Mouse (Mus musculus) liver, embryonic 12.5 days (tissue): Measurements from ENCODE around the gene Aacs. TPM values are rescaled to one million over a fixed set of nuclear protein-coding genes. Genes with fewer than 3 reads are reported as not detected.

Source experiments
- ATAC-seq: fragments of 200-750 bp; cut with Nextera tagmentation; 2 replicates; pipeline ENCODE4 v1.8.0; 2017; ENCODE audit warnings: moderate number of reproducible peaks, mild to moderate bottlenecking, moderate library complexity
- H3K27ac ChIP-seq: fragments of 300-500 bp; sonication (generic); 2 replicates; pipeline ENCODE4 v1.5.1; 2016; ENCODE audit warnings: mild to moderate bottlenecking
- H3K27me3 ChIP-seq: fragments of 300-500 bp; sonication (generic); replicated peaks from 2 replicates; pipeline ENCODE4 v1.6.1; 2016; ENCODE audit warnings: mild to moderate bottlenecking, moderate library complexity
- H3K36me3 ChIP-seq: fragments of 300-500 bp; sonication (generic); 2 replicates; pipeline ENCODE4 v1.6.1; 2016; ENCODE audit warnings: mild to moderate bottlenecking, moderate library complexity
- H3K4me1 ChIP-seq: fragments of 300-500 bp; sonication (generic); 2 replicates; pipeline ENCODE4 v1.6.1; 2016
- H3K4me2 ChIP-seq: fragments of 300-500 bp; sonication (generic); 2 replicates; pipeline ENCODE4 v1.6.1; 2016; ENCODE audit warnings: mild to moderate bottlenecking, moderate library complexity
- H3K4me3 ChIP-seq: fragments of 300-500 bp; sonication (generic); 2 replicates; pipeline ENCODE4 v1.5.1; 2016; ENCODE audit warnings: mild to moderate bottlenecking, moderate library complexity
- H3K9ac ChIP-seq: fragments of 300-500 bp; sonication (generic); 2 replicates; pipeline ENCODE4 v1.6.1; 2016; ENCODE audit warnings: mild to moderate bottlenecking, moderate library complexity
- H3K9me3 ChIP-seq: fragments of 300-500 bp; sonication (generic); replicated peaks from 2 replicates; pipeline ENCODE4 v1.6.1; 2016; ENCODE audit warnings: mild to moderate bottlenecking, moderate library complexity
- WGBS: fragments of 180-500 bp; shearing (Covaris S2); methylation state at CpG from one replicate; pipeline ENCODE4 v1.1.7; 2016; ENCODE audit not compliant: insufficient replicate concordance; 5-methylcytosine and 5-hydroxymethylcytosine counted together
- polyA plus RNA-seq: library from polyadenylated mRNA; unstranded; fragments of >200 nt; fragmentation: Nextera tagmentation; extraction: Ambion mirVana; gene quantifications from 2 replicates; pipeline ENCODE4 v1.2.1, GENCODE M21; 2016

Gene Aacs
- polyA plus RNA-seq, 1 experiment from 2014 or later = 24.7 TPM

GRCm38 (mm10) chr5:125466483-125466882 is 9.1 kb upstream of the Aacs start:
- ATAC-seq = no peak
- Histone ChIP-seq H3K4me3 (peak overlapping the region; percentile 54; the same call in 1 of the 2 replicates), H3K27ac (peak overlapping the region; percentile 75), H3K9ac (peak overlapping the region; percentile 65; the same call in 1 of the 2 replicates), H3K9me3 (no peaks in the 10 kb centered on the region), H3K36me3 (no peaks in the 10 kb centered on the region), H3K4me1 (peaks cover 68% of the 10 kb centered on the region), H3K27me3 (no peaks in the 10 kb centered on the region), H3K4me2 (peak overlapping the region; percentile 72)
- WGBS = 82% methylated on average over 5 of the region's 5 CpGs

GRCm38 (mm10) chr5:125467261-125467660 is 8.4 kb upstream of the Aacs start:
- Histone ChIP-seq H3K4me1 (peaks cover 61% of the 10 kb centered on the region), H3K27ac (peak overlapping the region; percentile 3), H3K9me3 (no peaks in the 10 kb centered on the region), H3K36me3 (no peaks in the 10 kb centered on the region), H3K27me3 (no peaks in the 10 kb centered on the region), H3K4me2 (no peak overlapping the region), H3K4me3 (no peak overlapping the region), H3K9ac (no peak overlapping the region)
- ATAC-seq = no peak
- 87% methylated on average over 14 of the region's 14 CpGs for WGBS

GRCm38 (mm10) chr5:125470713-125471112 is 4.9 kb upstream of the Aacs start:
- Histone ChIP-seq H3K9me3 (no peaks in the 10 kb centered on the region), H3K4me3 (no peak overlapping the region), H3K4me1 (peaks cover 47% of the 10 kb centered on the region), H3K4me2 (no peak overlapping the region), H3K36me3 (no peaks in the 10 kb centered on the region), H3K27ac (no peak overlapping the region), H3K27me3 (no peaks in the 10 kb centered on the region), H3K9ac (no peak overlapping the region)
- ATAC-seq = no peak
- WGBS = 88% methylated on average over 4 of the region's 4 CpGs

GRCm38 (mm10) chr5:125472796-125473475 is 2.7 kb upstream of the Aacs start:
- Histone ChIP-seq H3K27ac (no peak overlapping the region), H3K9me3 (no peaks in the 10 kb centered on the region), H3K36me3 (peaks cover under 1% of the 10 kb centered on the region; the same call in 1 of the 2 replicates), H3K4me1 (peaks cover 53% of the 10 kb centered on the region), H3K27me3 (no peaks in the 10 kb centered on the region), H3K9ac (no peak overlapping the region; the same call in 1 of the 2 replicates), H3K4me2 (no peak overlapping the region), H3K4me3 (no peak overlapping the region)
- no peak for ATAC-seq
- 65% methylated on average over 9 of the region's 9 CpGs for WGBS

GRCm38 (mm10) chr5:125475030-125475429 is 584 bp upstream of the Aacs start:
- 47% methylated on average over 12 of the region's 12 CpGs for WGBS
- no peaks in the 10 kb centered on the region for H3K27me3 ChIP-seq
- peaks cover 16% of the 10 kb centered on the region; the same call in 1 of the 2 replicates for H3K36me3 ChIP-seq
- H3K9ac ChIP-seq = peak overlapping the region; percentile 87
- no peaks in the 10 kb centered on the region for H3K9me3 ChIP-seq
- H3K4me2 ChIP-seq = peak overlapping the region; percentile 99
- peak; percentile 25; the same call in 1 of the 2 replicates for ATAC-seq
- H3K4me3 ChIP-seq = peak overlapping the region; percentile 88
- H3K4me1 ChIP-seq = peaks cover 50% of the 10 kb centered on the region
- peak overlapping the region; percentile 93 for H3K27ac ChIP-seq

- peaks cover 21% of the 10 kb centered on the region; the same call in 1 of the 2 replicates for H3K36me3 ChIP-seq
- H3K4me3 ChIP-seq = peak overlapping the region; percentile 88
- H3K4me1 ChIP-seq = peaks cover 41% of the 10 kb centered on the region
- H3K27me3 ChIP-seq = no peaks in the 10 kb centered on the region
- peak overlapping the region; percentile 99 for H3K4me2 ChIP-seq
- H3K9ac ChIP-seq = peak overlapping the region; percentile 87
- no peaks in the 10 kb centered on the region for H3K9me3 ChIP-seq
- WGBS = 21% methylated on average over 5 of the region's 5 CpGs
- peak; percentile 20 for ATAC-seq
- H3K27ac ChIP-seq = peak overlapping the region; percentile 69
These were observed 642 bp downstream of the Aacs start for GRCm38 (mm10) chr5:125476286-125476625.

- peak overlapping the region; percentile 69; the same call in 1 of the 2 replicates for H3K27ac ChIP-seq
- peaks cover 45% of the 10 kb centered on the region for H3K4me1 ChIP-seq
These were observed 1.2 kb downstream of the Aacs start for GRCm38 (mm10) chr5:125476799-125477198.

GRCm38 (mm10) chr5:125477533-125477932 is 1.9 kb downstream of the Aacs start:
- H3K9ac ChIP-seq = 0 out of 2 replicates have a peak overlapping the region, but pooled peaks have one; percentile 87
- peaks cover 29% of the 10 kb centered on the region for H3K36me3 ChIP-seq
- H3K4me1 ChIP-seq = peaks cover 45% of the 10 kb centered on the region
- no peak for ATAC-seq
- no peak overlapping the region for H3K27ac ChIP-seq
- no peaks in the 10 kb centered on the region for H3K9me3 ChIP-seq
- H3K4me3 ChIP-seq = peak overlapping the region; percentile 88; the same call in 1 of the 2 replicates
- WGBS = 69% methylated on average over 7 of the region's 7 CpGs
- H3K27me3 ChIP-seq = no peaks in the 10 kb centered on the region
- H3K4me2 ChIP-seq = peak overlapping the region; percentile 99

More at GRCm38 (mm10) chr5:125476799-125477198, 1.2 kb downstream of the Aacs start:
- no peaks in the 10 kb centered on the region for H3K9me3 ChIP-seq
- ATAC-seq = no peak
- peak overlapping the region; percentile 88 for H3K4me3 ChIP-seq
- H3K4me2 ChIP-seq = peak overlapping the region; percentile 99
- H3K27me3 ChIP-seq = no peaks in the 10 kb centered on the region
- H3K9ac ChIP-seq = peak overlapping the region; percentile 87
- H3K36me3 ChIP-seq = peaks cover 24% of the 10 kb centered on the region; the same call in 1 of the 2 replicates
- 60% methylated on average over 7 of the region's 7 CpGs for WGBS

- 76% methylated on average over 7 of the region's 7 CpGs for WGBS
- H3K27me3 ChIP-seq = no peaks in the 10 kb centered on the region
- H3K9me3 ChIP-seq = no peaks in the 10 kb centered on the region
- H3K36me3 ChIP-seq = peaks cover 34% of the 10 kb centered on the region
- H3K27ac ChIP-seq = no peak overlapping the region
- ATAC-seq = no peak
- H3K4me3 ChIP-seq = no peak overlapping the region
- peaks cover 45% of the 10 kb centered on the region for H3K4me1 ChIP-seq
- H3K9ac ChIP-seq = no peak overlapping the region
- H3K4me2 ChIP-seq = peak overlapping the region; percentile 99; the same call in 1 of the 2 replicates
These were observed 2.4 kb downstream of the Aacs start for GRCm38 (mm10) chr5:125478037-125478436.

GRCm38 (mm10) chr5:125479376-125479775 is 3.8 kb downstream of the Aacs start:
- 79% methylated on average over 3 of the region's 3 CpGs for WGBS
- no peaks in the 10 kb centered on the region for H3K9me3 ChIP-seq
- H3K36me3 ChIP-seq = peaks cover 46% of the 10 kb centered on the region
- H3K4me2 ChIP-seq = no peak overlapping the region
- H3K9ac ChIP-seq = no peak overlapping the region
- H3K4me1 ChIP-seq = peaks cover 53% of the 10 kb centered on the region
- 0 out of 2 replicates have a peak overlapping the region, but pooled peaks have one; percentile 10 for H3K27ac ChIP-seq
- H3K4me3 ChIP-seq = no peak overlapping the region
- ATAC-seq = no peak
- H3K27me3 ChIP-seq = no peaks in the 10 kb centered on the region

- H3K4me2 ChIP-seq = no peak overlapping the region
These were observed 5.0 kb downstream of the Aacs start for GRCm38 (mm10) chr5:125480434-125481231.

GRCm38 (mm10) chr5:125482474-125482873 is 6.9 kb downstream of the Aacs start:
- Histone ChIP-seq H3K4me2 (no peak overlapping the region), H3K27ac (no peak overlapping the region), H3K4me3 (no peak overlapping the region), H3K36me3 (peaks cover 68% of the 10 kb centered on the region), H3K27me3 (no peaks in the 10 kb centered on the region), H3K9ac (no peak overlapping the region), H3K4me1 (peaks cover 25% of the 10 kb centered on the region), H3K9me3 (no peaks in the 10 kb centered on the region)
- no peak for ATAC-seq
- 83% methylated on average over 7 of the region's 7 CpGs for WGBS

More at GRCm38 (mm10) chr5:125480434-125481231, 5.0 kb downstream of the Aacs start:
- Histone ChIP-seq H3K9ac (no peak overlapping the region), H3K27ac (no peak overlapping the region), H3K4me3 (no peak overlapping the region), H3K36me3 (peaks cover 56% of the 10 kb centered on the region), H3K4me1 (peaks cover 43% of the 10 kb centered on the region), H3K9me3 (no peaks in the 10 kb centered on the region), H3K27me3 (no peaks in the 10 kb centered on the region)
- no peak for ATAC-seq
- 70% methylated on average over 11 of the region's 11 CpGs for WGBS
